8 mouse cellular contexts compared by ENCODE assay signal in the genomic region with DNA sequence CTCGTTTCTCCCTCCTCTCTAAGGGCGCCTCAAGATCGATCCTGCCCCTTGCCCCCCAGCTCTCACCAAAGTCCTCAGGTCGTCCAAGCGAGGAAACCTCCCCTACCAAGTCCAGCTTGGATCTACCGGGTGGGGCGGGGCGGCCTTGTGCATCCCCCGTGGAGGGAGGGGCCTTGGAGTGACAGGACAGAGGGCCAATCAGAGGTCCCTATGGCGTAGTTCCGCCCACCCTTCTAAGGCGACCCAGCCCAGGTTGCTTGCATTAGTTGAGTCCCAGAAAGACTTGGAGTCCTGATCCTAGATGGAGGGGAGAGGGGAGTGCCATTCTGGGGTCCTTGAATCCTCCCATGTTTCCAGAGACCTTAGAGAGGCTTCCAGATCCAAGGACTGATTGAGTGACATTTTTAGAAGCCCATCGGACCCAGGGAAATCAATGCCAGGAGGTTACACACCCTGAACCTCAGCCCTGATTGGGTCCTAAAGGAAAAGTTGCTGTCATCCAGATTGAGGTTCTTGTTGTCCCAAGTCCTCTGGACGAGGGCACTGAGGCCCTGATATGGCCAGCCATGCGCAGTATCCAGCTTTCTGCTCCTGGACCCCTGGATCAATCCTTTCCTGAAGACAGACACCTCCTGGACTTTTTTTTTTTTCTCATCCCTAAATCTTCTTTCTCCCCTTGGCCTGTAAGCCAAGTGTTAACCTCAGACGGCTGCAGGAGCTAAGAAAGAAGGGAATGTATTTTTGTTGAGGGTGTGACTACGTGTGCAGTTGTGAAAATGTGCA. TPM values are rescaled to one million over a fixed set of nuclear protein-coding genes. Genes with fewer than 3 reads are reported as not detected.
DNase-seq lines count a peak whose midpoint lies in the region; ATAC-seq and TF ChIP-seq lines count a peak whose summit lies in the region.

No protein-coding gene starts in this region.

- H3K27ac ChIP-seq in heart, embryonic 15.5 days: peak overlapping the region; percentile 94
- peak overlapping the region; percentile 98 for H3K27ac ChIP-seq in lung, embryonic 14.5 days (ENCODE audit: low read depth)
- H3K27ac ChIP-seq in neural tube, embryonic 15.5 days (replicated peaks): peak overlapping the region; percentile 62

- peak; percentile 92 for ATAC-seq in heart, embryonic 15.5 days (replicated peaks; ENCODE audit: insufficient number of reproducible peaks, insufficient read depth, low FRiP score, low read depth)
- ATAC-seq in lung, embryonic 14.5 days (ENCODE audit: insufficient read depth): peak; percentile 89
- peak; percentile 43 for ATAC-seq in neural tube, embryonic 15.5 days (ENCODE audit: low FRiP score)

- peak; percentile 93 for DNase-seq in CD4-positive, CD25-positive, alpha-beta regulatory T cell, adult 2 months (ENCODE audit: low read depth, low spot score)
- DNase-seq in adrenal gland, adult 8-10 months: peak; percentile 96
- DNase-seq in kidney, postnatal 10 days: peak; percentile 99
- DNase-seq in lung, embryonic 14.5 days: peak; percentile 99
- peak; percentile 93 to 96 for DNase-seq in thymus, postnatal 36 days

- no peaks in the 10 kb centered on the region for H3K27me3 ChIP-seq in erythroblast, embryonic 14.5 days (ENCODE audit: control insufficient read depth)
- H3K27me3 ChIP-seq in heart, embryonic 15.5 days: no peaks in the 10 kb centered on the region
- H3K27me3 ChIP-seq in lung, embryonic 14.5 days (ENCODE audit: insufficient read depth, low read length): no peaks in the 10 kb centered on the region
- no peaks in the 10 kb centered on the region for H3K27me3 ChIP-seq in neural tube, embryonic 15.5 days (replicated peaks)

- H3K9me3 ChIP-seq in erythroblast, embryonic 14.5 days (ENCODE audit: control insufficient read depth, low read length): no peaks in the 10 kb centered on the region
- H3K9me3 ChIP-seq in heart, embryonic 15.5 days (replicated peaks): no peaks in the 10 kb centered on the region
- no peaks in the 10 kb centered on the region for H3K9me3 ChIP-seq in lung, embryonic 14.5 days (ENCODE audit: low read depth, low read length)
- H3K9me3 ChIP-seq in neural tube, embryonic 15.5 days (replicated peaks): no peaks in the 10 kb centered on the region

- H3K4me2 ChIP-seq in heart, embryonic 15.5 days: peak overlapping the region; percentile 75
- H3K4me2 ChIP-seq in lung, embryonic 14.5 days: peak overlapping the region; percentile 63
- peak overlapping the region; percentile 52 for H3K4me2 ChIP-seq in neural tube, embryonic 15.5 days

- peaks cover 15% of the 10 kb centered on the region for H3K36me3 ChIP-seq in erythroblast, embryonic 14.5 days (ENCODE audit: control insufficient read depth)
- H3K36me3 ChIP-seq in heart, embryonic 15.5 days: peaks cover 12% of the 10 kb centered on the region
- H3K36me3 ChIP-seq in lung, embryonic 14.5 days (ENCODE audit: insufficient read depth): peaks cover 14% of the 10 kb centered on the region; the same call in 1 of the 2 replicates
- no peaks in the 10 kb centered on the region for H3K36me3 ChIP-seq in neural tube, embryonic 15.5 days

- H3K4me1 ChIP-seq in erythroblast, embryonic 14.5 days (ENCODE audit: control insufficient read depth): peaks cover 72% of the 10 kb centered on the region
- H3K4me1 ChIP-seq in heart, embryonic 15.5 days (replicated peaks): peaks cover 37% of the 10 kb centered on the region
- H3K4me1 ChIP-seq in lung, embryonic 14.5 days (ENCODE audit: insufficient read depth): peaks cover 9% of the 10 kb centered on the region
- peaks cover 34% of the 10 kb centered on the region for H3K4me1 ChIP-seq in neural tube, embryonic 15.5 days

- no peak for TF ChIP-seq CTCF in lung, embryonic 14.5 days (IDR thresholded peaks at IDR 0.05; ENCODE audit: low read depth)

- peak overlapping the region; percentile 70 for H3K9ac ChIP-seq in heart, embryonic 15.5 days
- peak overlapping the region; percentile 59 for H3K9ac ChIP-seq in lung, embryonic 14.5 days
- peak overlapping the region; percentile 33; the same call in 1 of the 2 replicates for H3K9ac ChIP-seq in neural tube, embryonic 15.5 days (replicated peaks)

- H3K4me3 ChIP-seq in erythroblast, embryonic 14.5 days (replicated peaks): peak overlapping the region; percentile 66
- peak overlapping the region; percentile 64 for H3K4me3 ChIP-seq in heart, embryonic 15.5 days
- H3K4me3 ChIP-seq in lung, embryonic 14.5 days (ENCODE audit: low read depth, low read length): peak overlapping the region; percentile 59
- H3K4me3 ChIP-seq in neural tube, embryonic 15.5 days (replicated peaks): peak overlapping the region; percentile 36

- WGBS in heart, embryonic 15.5 days: 2% methylated on average over 17 of the region's 17 CpGs
- 4% methylated on average over 17 of the region's 17 CpGs for WGBS in lung, embryonic 14.5 days
- 5% methylated on average over 17 of the region's 17 CpGs for WGBS in neural tube, embryonic 15.5 days

RNA-seq across cellular contexts. Expression of a gene that starts 2.1 kb away (rescaled TPM):
- total RNA-seq in adrenal gland, adult 8-10 months (2022): 100 to 1,000 TPM in 3 of 4 experiments, 10 to 100 TPM in 1; 92.6 to 117 (median 103) TPM
- 0.86 and 1.3 TPM in 2 replicates for polyA plus RNA-seq in erythroblast, embryonic 14.5 days (2012)
- polyA plus RNA-seq in heart, embryonic 15.5 days (2015; fragmentation: Nextera tagmentation; extraction: Ambion mirVana): 61.1 and 78.3 TPM in 2 replicates
- 69.7 and 71.0 TPM in 2 replicates for polyA plus RNA-seq in lung, embryonic 14.5 days (2014; fragmentation: Nextera tagmentation; extraction: Ambion mirVana)
- polyA plus RNA-seq in neural tube, embryonic 15.5 days (2015; fragmentation: Nextera tagmentation; extraction: Ambion mirVana): 13.2 and 28.7 TPM in 2 replicates

RNA-seq across cellular contexts. Expression of a gene that starts 9.5 kb away (rescaled TPM):
- total RNA-seq in adrenal gland, adult 8-10 months (2022): not detected
- polyA plus RNA-seq in erythroblast, embryonic 14.5 days (2012): not detected in 2 replicates
- polyA plus RNA-seq in heart, embryonic 15.5 days (2015; fragmentation: Nextera tagmentation; extraction: Ambion mirVana): 0.13 TPM in 1 of 2 replicates, not detected in the other
- not detected in 2 replicates for polyA plus RNA-seq in lung, embryonic 14.5 days (2014; fragmentation: Nextera tagmentation; extraction: Ambion mirVana)
- 0.34 TPM in 1 of 2 replicates, not detected in the other for polyA plus RNA-seq in neural tube, embryonic 15.5 days (2015; fragmentation: Nextera tagmentation; extraction: Ambion mirVana)

RNA-seq across cellular contexts. Expression of a gene that starts 12.5 kb away (rescaled TPM):
- total RNA-seq in adrenal gland, adult 8-10 months (2022): 1 to 10 TPM; 1.8 to 3.4 (median 2.6) TPM
- polyA plus RNA-seq in erythroblast, embryonic 14.5 days (2012): 30.4 and 30.5 TPM in 2 replicates
- polyA plus RNA-seq in heart, embryonic 15.5 days (2015; fragmentation: Nextera tagmentation; extraction: Ambion mirVana): 51.3 and 83.9 TPM in 2 replicates
- polyA plus RNA-seq in lung, embryonic 14.5 days (2014; fragmentation: Nextera tagmentation; extraction: Ambion mirVana): 137 and 147 TPM in 2 replicates
- 13.8 and 59.4 TPM in 2 replicates for polyA plus RNA-seq in neural tube, embryonic 15.5 days (2015; fragmentation: Nextera tagmentation; extraction: Ambion mirVana)

RNA-seq across cellular contexts. Expression of a gene that starts 14.0 kb away (rescaled TPM):
- total RNA-seq in adrenal gland, adult 8-10 months (2022): 10 to 100 TPM; 23.9 to 26.3 (median 24.8) TPM
- polyA plus RNA-seq in erythroblast, embryonic 14.5 days (2012): 0.90 and 0.96 TPM in 2 replicates
- 6.9 and 8.3 TPM in 2 replicates for polyA plus RNA-seq in heart, embryonic 15.5 days (2015; fragmentation: Nextera tagmentation; extraction: Ambion mirVana)
- polyA plus RNA-seq in lung, embryonic 14.5 days (2014; fragmentation: Nextera tagmentation; extraction: Ambion mirVana): 4.5 and 4.9 TPM in 2 replicates
- 1.2 and 2.9 TPM in 2 replicates for polyA plus RNA-seq in neural tube, embryonic 15.5 days (2015; fragmentation: Nextera tagmentation; extraction: Ambion mirVana)

RNA-seq across cellular contexts. Expression of a gene that starts 34.0 kb away (rescaled TPM):
- 10 to 100 TPM; 30.4 to 32.5 (median 31.2) TPM for total RNA-seq in adrenal gland, adult 8-10 months (2022)
- 0.64 and 0.80 TPM in 2 replicates for polyA plus RNA-seq in erythroblast, embryonic 14.5 days (2012)
- 19.4 and 22.5 TPM in 2 replicates for polyA plus RNA-seq in heart, embryonic 15.5 days (2015; fragmentation: Nextera tagmentation; extraction: Ambion mirVana)
- 14.5 and 15.4 TPM in 2 replicates for polyA plus RNA-seq in lung, embryonic 14.5 days (2014; fragmentation: Nextera tagmentation; extraction: Ambion mirVana)
- polyA plus RNA-seq in neural tube, embryonic 15.5 days (2015; fragmentation: Nextera tagmentation; extraction: Ambion mirVana): 16.2 and 16.9 TPM in 2 replicates

Comparison
In these comparisons a context has a peak if more than half of its experiments do, and no peak if none do; other contexts are left out.
1. Peak in every context shown above with its lines: DNase-seq, ATAC-seq, H3K4me3 ChIP-seq and H3K27ac ChIP-seq.